Mouse (Mus musculus) myocyte (in vitro differentiated cells): ENCODE measurements around the gene Col4a6.

Experiments used
- E2F4 ChIP-seq: IDR thresholded peaks from one replicate; pipeline ENCODE4 v1.6.1; 2011; ENCODE audit warnings: mild to moderate bottlenecking, control low read depth, moderate library complexity; ENCODE audit not compliant: insufficient read depth
- MYOD1 ChIP-seq, 3 experiments: IDR thresholded peaks; one replicate each; pipeline ENCODE4 v1.6.1; 2011; ENCODE audit warnings: control low read depth in 2 of 3, low read depth in 2 of 3, mild to moderate bottlenecking in 2 of 3, moderate library complexity in 1 of 3; ENCODE audit not compliant: insufficient read length in 2 of 3, control insufficient read depth in 1 of 3
- POLR2A ChIP-seq: IDR thresholded peaks from one replicate; pipeline ENCODE4 v1.6.1; 2011; ENCODE audit warnings: low read depth, mild to moderate bottlenecking, control low read depth, moderate library complexity; ENCODE audit not compliant: insufficient read length
- SRF ChIP-seq: IDR thresholded peaks from one replicate; pipeline ENCODE4 v1.6.1; 2011; ENCODE audit warnings: low read depth; ENCODE audit not compliant: control insufficient read depth, insufficient read length
- TCF12 ChIP-seq: IDR thresholded peaks from one replicate; pipeline ENCODE4 v1.6.1; 2011; ENCODE audit warnings: mild to moderate bottlenecking, control low read depth; ENCODE audit not compliant: poor library complexity, insufficient read depth, severe bottlenecking

DNA sequence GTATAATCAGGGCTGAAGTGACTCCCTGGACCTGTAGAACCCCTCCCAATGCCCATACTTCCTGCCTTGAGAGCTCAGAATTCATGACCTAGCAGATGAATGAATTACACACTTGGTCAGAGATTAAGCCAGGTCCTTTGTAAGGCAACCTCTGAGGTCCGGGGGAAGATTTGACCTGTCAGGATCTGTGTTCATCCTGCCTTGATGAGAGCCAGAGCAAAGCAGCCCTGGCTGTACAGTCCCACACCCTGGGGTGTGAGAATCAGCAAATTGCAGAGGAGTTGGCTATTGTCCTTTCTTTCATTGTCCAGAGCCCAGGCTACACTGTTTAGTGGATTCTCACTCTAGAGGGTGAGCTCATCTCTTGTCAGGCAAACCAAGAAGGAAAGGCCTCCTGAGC lies 207.9 kb downstream of the Col4a6 start:
- no peak for TF ChIP-seq POLR2A
- TF ChIP-seq TCF12, result no peak
- no peak for TF ChIP-seq MYOD1 (IDR thresholded peaks at IDR 0.05; ENCODE audit: control insufficient read depth in 1 of 3, insufficient read length in 2 of 3, low read depth in 2 of 3)
- no peak for TF ChIP-seq E2F4
- TF ChIP-seq SRF, result no peak
